Mouse (Mus musculus): ENCODE measurements around the gene Spag9.

- TF ChIP-seq POLR2A (IDR thresholded peaks at IDR 0.05; ENCODE audit: extremely low read depth, insufficient read depth, low read length) (no peak), CTCF (IDR thresholded peaks at IDR 0.05; ENCODE audit: low read depth, low read length) (no peak)
Measured at GRCm38 (mm10) chr11:94117836-94118235, 121.9 kb downstream of the Spag9 start.

All from liver, adult 2 months (tissue).